Mouse (Mus musculus) liver, embryonic 14.5 days (tissue): Measurements from ENCODE around the gene Cep70.
A peak's percentile ranks its signal among the peaks of the same experiment; 100 is the strongest.

Experiments used
- CTCF ChIP-seq: IDR thresholded peaks from 2 replicates; pipeline ENCODE4 v1.5.1; 2016; ENCODE audit warnings: antibody characterized with exemption, low read depth, control low read depth
- EP300 ChIP-seq: IDR thresholded peaks from 2 replicates; pipeline ENCODE4 v1.6.1; 2016; ENCODE audit warnings: antibody characterized with exemption, low read depth

GRCm38 (mm10) chr9:99242035-99242434, 1.1 kb upstream of the Cep70 start:
- TF ChIP-seq EP300 = no peak
- TF ChIP-seq CTCF = peak; percentile 95
